Mouse (Mus musculus) myocyte (in vitro differentiated cells): ENCODE results near the gene Rassf6.

Source experiments
- CEBPB ChIP-seq: IDR thresholded peaks from 2 replicates; pipeline ENCODE4 v1.6.1; 2011; ENCODE audit warnings: mild to moderate bottlenecking, moderate library complexity; ENCODE audit not compliant: poor library complexity, insufficient read depth, severe bottlenecking
- E2F4 ChIP-seq: IDR thresholded peaks from one replicate; pipeline ENCODE4 v1.6.1; 2011; ENCODE audit warnings: mild to moderate bottlenecking, control low read depth, moderate library complexity; ENCODE audit not compliant: insufficient read depth
- MAX ChIP-seq: IDR thresholded peaks from one replicate; pipeline ENCODE4 v1.6.1; 2011; ENCODE audit warnings: low read depth, mild to moderate bottlenecking, control low read depth
- MYOD1 ChIP-seq, 3 experiments: IDR thresholded peaks; one replicate each; pipeline ENCODE4 v1.6.1; 2011; ENCODE audit warnings: control low read depth in 2 of 3, low read depth in 2 of 3, mild to moderate bottlenecking in 2 of 3, moderate library complexity in 1 of 3; ENCODE audit not compliant: insufficient read length in 2 of 3, control insufficient read depth in 1 of 3
- MYOG ChIP-seq, 3 experiments: IDR thresholded peaks; one replicate each; pipeline ENCODE4 v1.6.1; 2011; ENCODE audit warnings: control low read depth in 2 of 3, low read depth in 2 of 3, mild to moderate bottlenecking in 2 of 3; ENCODE audit not compliant: insufficient read length in 2 of 3, control insufficient read depth in 1 of 3, insufficient read depth in 1 of 3
- POLR2A ChIP-seq: IDR thresholded peaks from one replicate; pipeline ENCODE4 v1.6.1; 2011; ENCODE audit warnings: low read depth, mild to moderate bottlenecking, control low read depth, moderate library complexity; ENCODE audit not compliant: insufficient read length
- POLR2AphosphoS2 ChIP-seq: IDR thresholded peaks from one replicate; pipeline ENCODE4 v1.6.1; 2011; ENCODE audit warnings: low read depth, control low read depth; ENCODE audit not compliant: insufficient read length
- REST ChIP-seq: IDR thresholded peaks from one replicate; pipeline ENCODE4 v1.6.1; 2011; ENCODE audit warnings: mild to moderate bottlenecking, control low read depth, moderate library complexity; ENCODE audit not compliant: insufficient read depth, insufficient read length
- SRF ChIP-seq: IDR thresholded peaks from one replicate; pipeline ENCODE4 v1.6.1; 2011; ENCODE audit warnings: low read depth; ENCODE audit not compliant: control insufficient read depth, insufficient read length
- USF1 ChIP-seq: IDR thresholded peaks from one replicate; pipeline ENCODE4 v1.6.1; 2011; ENCODE audit warnings: low read depth, mild to moderate bottlenecking, control low read depth, moderate library complexity

DNA sequence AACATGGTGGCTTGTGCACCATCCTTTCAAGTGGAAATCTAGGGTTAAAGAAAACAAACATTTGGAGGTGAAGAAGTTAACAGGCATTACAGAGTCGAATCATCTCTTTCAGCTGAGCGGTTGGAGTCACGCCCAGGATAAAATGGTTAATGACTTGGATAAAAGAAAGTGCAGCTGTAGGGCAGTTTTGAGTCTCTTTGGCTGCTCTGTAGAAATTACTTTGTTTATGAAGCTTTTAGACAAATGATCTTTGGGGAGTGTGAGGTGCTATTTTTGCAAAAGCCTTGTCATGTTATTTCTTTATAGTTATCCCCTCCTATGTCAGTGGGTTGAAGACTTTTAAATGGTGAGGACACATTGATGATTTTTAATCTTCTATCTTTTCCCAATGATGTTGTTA, 69.2 kb downstream of the Rassf6 start:
- TF ChIP-seq E2F4 (no peak), POLR2A (no peak), POLR2AphosphoS2 (no peak), MYOG (IDR thresholded peaks at IDR 0.05; ENCODE audit: control insufficient read depth in 1 of 3, insufficient read depth in 1 of 3, insufficient read length in 2 of 3, low read depth in 2 of 3) (no peak), CEBPB (no peak), SRF (no peak), MAX (no peak), USF1 (no peak), MYOD1 (IDR thresholded peaks at IDR 0.05; ENCODE audit: control insufficient read depth in 1 of 3, insufficient read length in 2 of 3, low read depth in 2 of 3) (no peak), REST (no peak)
